Mouse (Mus musculus) liver, embryonic 16.5 days (tissue): Measurements from ENCODE around the gene Rasal3. TPM values are rescaled to one million over a fixed set of nuclear protein-coding genes. Genes with fewer than 3 reads are reported as not detected.
A peak's percentile ranks its signal among the peaks of the same experiment; 100 is the strongest.

ENCODE experiments used
- ATAC-seq: fragments of 200-750 bp; cut with Nextera tagmentation; 2 replicates; pipeline ENCODE4 v1.8.0; 2017; ENCODE audit warnings: low read depth, mild to moderate bottlenecking, moderate number of reproducible peaks, moderate library complexity
- H3K27ac ChIP-seq: fragments of 300-500 bp; sonication (generic); 2 replicates; pipeline ENCODE4 v1.5.1; 2014; ENCODE audit warnings: mild to moderate bottlenecking, low read length
- H3K27me3 ChIP-seq: fragments of 300-500 bp; sonication (generic); 2 replicates; pipeline ENCODE4 v1.6.1; 2014; ENCODE audit warnings: low read depth, low read length, mixed read lengths; ENCODE audit not compliant: control insufficient read depth, insufficient read depth
- H3K36me3 ChIP-seq: fragments of 300-500 bp; sonication (generic); 2 replicates; pipeline ENCODE4 v1.6.1; 2014; ENCODE audit warnings: mild to moderate bottlenecking; ENCODE audit not compliant: control insufficient read depth, insufficient read depth
- H3K4me1 ChIP-seq: fragments of 300-500 bp; sonication (generic); 2 replicates; pipeline ENCODE4 v1.6.1; 2014; ENCODE audit warnings: low read depth, low read length, mixed read lengths; ENCODE audit not compliant: control insufficient read depth
- H3K4me2 ChIP-seq: fragments of 300-500 bp; sonication (generic); 2 replicates; pipeline ENCODE4 v1.6.1; 2014; ENCODE audit warnings: low read depth, low read length, mixed read lengths
- H3K4me3 ChIP-seq: fragments of 300-500 bp; sonication (generic); 2 replicates; pipeline ENCODE4 v1.5.1; 2014; ENCODE audit warnings: low read depth, mild to moderate bottlenecking, low read length
- H3K9ac ChIP-seq: fragments of 300-500 bp; sonication (generic); 2 replicates; pipeline ENCODE4 v1.6.1; 2014; ENCODE audit warnings: low read depth, low read length
- H3K9me3 ChIP-seq: fragments of 300-500 bp; sonication (generic); replicated peaks from 2 replicates; pipeline ENCODE4 v1.6.1; 2016; ENCODE audit warnings: low read length; ENCODE audit not compliant: control insufficient read depth
- WGBS: fragments of 180-500 bp; shearing (Covaris S2); extraction: QIAGEN DNeasy Blood & Tissue Kit; methylation state at CpG from one replicate; pipeline ENCODE4 v1.1.7; 2014; ENCODE audit not compliant: insufficient replicate concordance; 5-methylcytosine and 5-hydroxymethylcytosine counted together
- polyA plus RNA-seq: library from polyadenylated mRNA; unstranded; fragments of >200 nt; fragmentation: Nextera tagmentation; extraction: Ambion mirVana; gene quantifications from 2 replicates; pipeline ENCODE4 v1.2.1, GENCODE M21; 2015

Rasal3 gene
- polyA plus RNA-seq, 1 experiment from 2014 or later: 2.6 TPM

GRCm38 (mm10) chr17:32402779-32403157 is 615 bp downstream of the Rasal3 start:
- Histone ChIP-seq H3K4me2 (peak overlapping the region; percentile 52), H3K9me3 (no peaks in the 10 kb centered on the region), H3K36me3 (no peaks in the 10 kb centered on the region), H3K4me1 (no peaks in the 10 kb centered on the region; the same call in none of the 2 replicates), H3K4me3 (peak overlapping the region; percentile 50), H3K27me3 (no peaks in the 10 kb centered on the region), H3K9ac (peak overlapping the region; percentile 48), H3K27ac (peak overlapping the region; percentile 41; the same call in 1 of the 2 replicates)
- 17% methylated on average over 11 of the region's 11 CpGs for WGBS
- peak; percentile 67 for ATAC-seq

- no peak for ATAC-seq
- H3K4me3 ChIP-seq: peak overlapping the region; percentile 50
- H3K27ac ChIP-seq: 0 out of 2 replicates have a peak overlapping the region, but pooled peaks have one; percentile 4
- H3K36me3 ChIP-seq: no peaks in the 10 kb centered on the region
- 16% methylated on average over 9 of the region's 9 CpGs for WGBS
- no peaks in the 10 kb centered on the region for H3K9me3 ChIP-seq
- H3K4me1 ChIP-seq: no peaks in the 10 kb centered on the region; the same call in none of the 2 replicates
- peak overlapping the region; percentile 48; the same call in 1 of the 2 replicates for H3K9ac ChIP-seq
- H3K4me2 ChIP-seq: peak overlapping the region; percentile 52
- H3K27me3 ChIP-seq: no peaks in the 10 kb centered on the region; the same call in 1 of the 2 replicates
Measured at GRCm38 (mm10) chr17:32402011-32402778, 1.2 kb downstream of the Rasal3 start.

- Histone ChIP-seq H3K27ac (no peak overlapping the region), H3K4me2 (peak overlapping the region; percentile 0; the same call in 1 of the 2 replicates), H3K27me3 (peaks cover 10% of the 10 kb centered on the region), H3K36me3 (no peaks in the 10 kb centered on the region), H3K9ac (no peak overlapping the region), H3K9me3 (no peaks in the 10 kb centered on the region), H3K4me3 (no peak overlapping the region; the same call in 1 of the 2 replicates), H3K4me1 (peaks cover 6% of the 10 kb centered on the region)
- WGBS: 66% methylated on average over 37 of the region's 37 CpGs
- no peak for ATAC-seq
Measured at GRCm38 (mm10) chr17:32396266-32396665, 7.1 kb downstream of the Rasal3 start.

GRCm38 (mm10) chr17:32393944-32394343 is 9.4 kb downstream of the Rasal3 start:
- Histone ChIP-seq H3K9me3 (no peaks in the 10 kb centered on the region), H3K36me3 (no peaks in the 10 kb centered on the region), H3K4me1 (peaks cover 10% of the 10 kb centered on the region), H3K9ac (no peak overlapping the region), H3K4me2 (no peak overlapping the region), H3K27me3 (peaks cover 10% of the 10 kb centered on the region), H3K27ac (no peak overlapping the region), H3K4me3 (no peak overlapping the region)
- ATAC-seq: no peak
- 68% methylated on average over 10 of the region's 10 CpGs for WGBS

GRCm38 (mm10) chr17:32389101-32389659 is 14.2 kb downstream of the Rasal3 start, which contains the start of gene Wiz:
TSS of gene Wiz (minus strand) at chr17:32389439.
- Histone ChIP-seq H3K9ac (peak within 1 kb of the TSS; percentile 78), H3K4me3 (peak within 1 kb of the TSS; percentile 79), H3K27ac (peak within 1 kb of the TSS; percentile 73), H3K4me2 (peak within 1 kb of the TSS; percentile 99), H3K27me3 (no peaks in the 10 kb centered on the region), H3K9me3 (no peaks in the 10 kb centered on the region), H3K36me3 (no peaks in the 10 kb centered on the region), H3K4me1 (peaks cover 26% of the 10 kb centered on the region)
- ATAC-seq: peak; percentile 85
- 0% methylated on average over 23 of the region's 44 CpGs for WGBS

- Histone ChIP-seq H3K27ac (peak overlapping the region; percentile 73), H3K9ac (peak overlapping the region; percentile 78), H3K36me3 (no peaks in the 10 kb centered on the region), H3K4me3 (peak overlapping the region; percentile 79), H3K9me3 (no peaks in the 10 kb centered on the region), H3K4me2 (peak overlapping the region; percentile 99), H3K27me3 (no peaks in the 10 kb centered on the region), H3K4me1 (peaks cover 26% of the 10 kb centered on the region)
- peak; percentile 65 for ATAC-seq
- WGBS: 2% methylated on average over 33 of the region's 39 CpGs
Measured at GRCm38 (mm10) chr17:32388370-32389100, 14.8 kb downstream of the Rasal3 start.

GRCm38 (mm10) chr17:32387986-32388369 is 15.4 kb downstream of the Rasal3 start:
- H3K27me3 ChIP-seq: no peaks in the 10 kb centered on the region
- H3K4me1 ChIP-seq: peaks cover 24% of the 10 kb centered on the region
- H3K36me3 ChIP-seq: no peaks in the 10 kb centered on the region
- peak overlapping the region; percentile 30 for H3K27ac ChIP-seq
- H3K4me3 ChIP-seq: peak overlapping the region; percentile 79; the same call in 1 of the 2 replicates
- ATAC-seq: no peak
- H3K9ac ChIP-seq: peak overlapping the region; percentile 78
- H3K9me3 ChIP-seq: no peaks in the 10 kb centered on the region
- peak overlapping the region; percentile 99 for H3K4me2 ChIP-seq
- 65% methylated on average over 7 of the region's 7 CpGs for WGBS

GRCm38 (mm10) chr17:32386659-32387432 is 16.5 kb downstream of the Rasal3 start:
- ATAC-seq: no peak
- Histone ChIP-seq H3K4me2 (no peak overlapping the region), H3K9me3 (no peaks in the 10 kb centered on the region), H3K36me3 (no peaks in the 10 kb centered on the region), H3K4me3 (no peak overlapping the region), H3K4me1 (peaks cover 20% of the 10 kb centered on the region), H3K27me3 (no peaks in the 10 kb centered on the region), H3K9ac (no peak overlapping the region), H3K27ac (no peak overlapping the region)
- 47% methylated on average over 9 of the region's 9 CpGs for WGBS
